Mouse (Mus musculus): ENCODE measurements at regions not wholly inside any gene's neighbourhood (a gene's known extent, or its start where the extent isn't known, plus 50 kb on each side); places are given as distances from the start of the nearest gene placed in this dataset.

DNA sequence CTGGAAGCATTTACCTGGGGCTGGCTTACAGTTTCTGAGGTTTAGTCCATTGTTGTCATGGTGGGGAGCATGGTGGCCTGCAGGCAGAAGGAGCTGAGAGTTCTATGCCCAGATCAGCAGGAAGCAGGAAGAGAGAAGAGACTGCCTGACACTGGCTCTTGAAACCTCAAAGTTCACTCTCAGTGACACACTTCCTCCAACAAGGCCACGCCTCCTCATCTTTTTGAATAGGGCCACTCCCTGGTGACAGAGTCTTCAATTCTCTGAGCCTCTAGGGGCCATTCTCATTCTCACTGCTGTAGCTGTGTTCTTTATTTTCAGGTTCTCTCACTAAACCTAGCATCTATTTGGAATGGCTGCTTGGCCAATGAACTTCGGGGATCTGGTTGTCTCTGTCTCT lies 113.2 kb upstream of the Supt20 start:
- TF ChIP-seq CTCF (IDR thresholded peaks at IDR 0.05; ENCODE audit: extremely low read depth, insufficient read depth, insufficient read length, insufficient replicate concordance) (no peak), POLR2A (IDR thresholded peaks at IDR 0.05; ENCODE audit: low read depth, low read length) (no peak)

Data from spleen, adult 2 months (tissue).